Mouse (Mus musculus) hindbrain, embryonic 15.5 days (tissue): Measurements from ENCODE around the gene Lamb3. TPM values are rescaled to one million over a fixed set of nuclear protein-coding genes. Genes with fewer than 3 reads are reported as not detected.
"Not testable (repeated sequence)": the region's sequence is repeated elsewhere in the genome, so short reads cannot be mapped to it uniquely, and the experiment has no call there.

Experiments used
- ATAC-seq: fragments of 200-750 bp; cut with Nextera tagmentation; 2 replicates; pipeline ENCODE4 v1.8.0; 2017; ENCODE audit warnings: low read depth, moderate number of reproducible peaks, moderate TSS enrichment; ENCODE audit not compliant: low FRiP score
- H3K27ac ChIP-seq: fragments of 300-500 bp; sonication (generic); replicated peaks from 2 replicates; pipeline ENCODE4 v1.5.1; 2015; ENCODE audit warnings: mild to moderate bottlenecking, inconsistent platforms
- H3K27me3 ChIP-seq: fragments of 300-500 bp; sonication (generic); 2 replicates; pipeline ENCODE4 v1.6.1; 2015; ENCODE audit warnings: control low read depth, inconsistent platforms
- H3K36me3 ChIP-seq: fragments of 300-500 bp; sonication (generic); 2 replicates; pipeline ENCODE4 v1.6.1; 2015; ENCODE audit warnings: control low read depth, inconsistent platforms
- H3K4me1 ChIP-seq: fragments of 300-500 bp; sonication (generic); replicated peaks from 2 replicates; pipeline ENCODE4 v1.6.1; 2015; ENCODE audit warnings: control low read depth, inconsistent platforms
- H3K4me2 ChIP-seq: fragments of 300-500 bp; sonication (generic); 2 replicates; pipeline ENCODE4 v1.6.1; 2015; ENCODE audit warnings: moderate library complexity, mild to moderate bottlenecking, inconsistent platforms
- H3K4me3 ChIP-seq: fragments of 300-500 bp; sonication (generic); 2 replicates; pipeline ENCODE4 v1.5.1; 2015; ENCODE audit warnings: mild to moderate bottlenecking, inconsistent platforms
- H3K9ac ChIP-seq: fragments of 300-500 bp; sonication (generic); 2 replicates; pipeline ENCODE4 v1.6.1; 2015; ENCODE audit warnings: inconsistent platforms
- H3K9me3 ChIP-seq: fragments of 300-500 bp; sonication (generic); 2 replicates; pipeline ENCODE4 v1.6.1; 2016; ENCODE audit warnings: control low read depth, inconsistent platforms
- WGBS: fragments of 180-500 bp; shearing (Covaris S2); methylation state at CpG from one replicate; pipeline ENCODE4 v1.1.7; 2015; 5-methylcytosine and 5-hydroxymethylcytosine counted together
- polyA plus RNA-seq: library from polyadenylated mRNA; unstranded; fragments of >200 nt; fragmentation: Nextera tagmentation; extraction: Ambion mirVana; gene quantifications from 2 replicates; pipeline ENCODE4 v1.2.1, GENCODE M21; 2015

Gene Lamb3
- polyA plus RNA-seq, 1 experiment from 2014 or later, result 0.54 TPM

GRCm38 (mm10) chr1:193272916-193273601, 65.6 kb downstream of the Lamb3 start, which contains the start of gene G0s2:
Gene G0s2, minus strand, starts transcription at chr1:193273217.
- Histone ChIP-seq H3K4me1 (peaks cover 14% of the 10 kb centered on the region), H3K9ac (peak within 1 kb of the TSS; percentile 42), H3K9me3 (no peaks in the 10 kb centered on the region), H3K27ac (peak within 1 kb of the TSS; percentile 73), H3K4me2 (peak within 1 kb of the TSS; percentile 57), H3K36me3 (no peaks in the 10 kb centered on the region), H3K4me3 (peak within 1 kb of the TSS; percentile 29), H3K27me3 (no peaks in the 10 kb centered on the region)
- 2% methylated on average over 22 of the region's 23 CpGs for WGBS
- peak; percentile 82 for ATAC-seq

- no peaks in the 10 kb centered on the region for H3K9me3 ChIP-seq
- 87% methylated on average over 8 of the region's 8 CpGs for WGBS
- no peak overlapping the region for H3K27ac ChIP-seq
These were observed 67.0 kb downstream of the Lamb3 start for GRCm38 (mm10) chr1:193274407-193275071.

GRCm38 (mm10) chr1:193278414-193279045, 71.0 kb downstream of the Lamb3 start:
- Histone ChIP-seq H3K4me2 (no peak overlapping the region), H3K27ac (no peak overlapping the region), H3K36me3 (no peaks in the 10 kb centered on the region), H3K27me3 (no peaks in the 10 kb centered on the region), H3K4me3 (no peak overlapping the region), H3K9ac (no peak overlapping the region), H3K4me1 (peaks cover under 1% of the 10 kb centered on the region; the same call in 1 of the 2 replicates), H3K9me3 (no peaks in the 10 kb centered on the region)
- ATAC-seq, result no peak
- 39% methylated on average over 6 of the region's 6 CpGs for WGBS

More at GRCm38 (mm10) chr1:193274407-193275071, 67.0 kb downstream of the Lamb3 start:
- H3K36me3 ChIP-seq, result no peaks in the 10 kb centered on the region
- peaks cover 14% of the 10 kb centered on the region for H3K4me1 ChIP-seq
- no peak for ATAC-seq
- H3K9ac ChIP-seq, result no peak overlapping the region
- no peaks in the 10 kb centered on the region for H3K27me3 ChIP-seq
- no peak overlapping the region for H3K4me3 ChIP-seq
- no peak overlapping the region for H3K4me2 ChIP-seq

- Histone ChIP-seq H3K27ac (no peak overlapping the region), H3K36me3 (no peaks in the 10 kb centered on the region), H3K27me3 (no peaks in the 10 kb centered on the region), H3K9me3 (no peaks in the 10 kb centered on the region), H3K9ac (no peak overlapping the region), H3K4me2 (no peak overlapping the region), H3K4me3 (no peak overlapping the region), H3K4me1 (no peaks in the 10 kb centered on the region)
- 85% methylated on average over 4 of the region's 4 CpGs for WGBS
- ATAC-seq, result no peak
These were observed 72.0 kb downstream of the Lamb3 start for GRCm38 (mm10) chr1:193279492-193279891.

GRCm38 (mm10) chr1:193281344-193281743, 73.8 kb downstream of the Lamb3 start:
- no peaks in the 10 kb centered on the region for H3K27me3 ChIP-seq
- H3K4me3 ChIP-seq, result no peak overlapping the region
- H3K9ac ChIP-seq, result no peak overlapping the region
- ATAC-seq, result no peak
- 88% methylated on average over 2 of the region's 2 CpGs for WGBS
- H3K4me2 ChIP-seq, result no peak overlapping the region
- H3K36me3 ChIP-seq, result no peaks in the 10 kb centered on the region
- no peak overlapping the region for H3K27ac ChIP-seq
- no peaks in the 10 kb centered on the region for H3K9me3 ChIP-seq
- H3K4me1 ChIP-seq, result no peaks in the 10 kb centered on the region

- Histone ChIP-seq H3K4me3 (no peak overlapping the region), H3K27ac (no peak overlapping the region), H3K4me2 (no peak overlapping the region), H3K4me1 (no peaks in the 10 kb centered on the region), H3K36me3 (no peaks in the 10 kb centered on the region), H3K9ac (no peak overlapping the region), H3K9me3 (no peaks in the 10 kb centered on the region), H3K27me3 (no peaks in the 10 kb centered on the region)
- 60% methylated on average over 7 of the region's 7 CpGs for WGBS
- 0 out of 2 replicates have a peak, but pooled peaks have one; percentile 6 for ATAC-seq
These were observed 76.8 kb downstream of the Lamb3 start for GRCm38 (mm10) chr1:193284228-193284779.

GRCm38 (mm10) chr1:193285766-193286325, 78.3 kb downstream of the Lamb3 start:
- H3K27me3 ChIP-seq, H3K4me1 ChIP-seq, H3K4me3 ChIP-seq, H3K9ac ChIP-seq, ATAC-seq, H3K36me3 ChIP-seq, H3K27ac ChIP-seq, H3K9me3 ChIP-seq, H3K4me2 ChIP-seq: not testable (repeated sequence)
- WGBS, result 90% methylated on average over 3 of the region's 3 CpGs

GRCm38 (mm10) chr1:193287578-193287977, 80.1 kb downstream of the Lamb3 start:
- H3K36me3 ChIP-seq, result no peaks in the 10 kb centered on the region
- no peak for ATAC-seq
- no peak overlapping the region for H3K4me3 ChIP-seq
- no peaks in the 10 kb centered on the region for H3K9me3 ChIP-seq
- no peaks in the 10 kb centered on the region for H3K27me3 ChIP-seq
- no peak overlapping the region for H3K27ac ChIP-seq
- H3K9ac ChIP-seq, result no peak overlapping the region
- H3K4me2 ChIP-seq, result no peak overlapping the region
- 89% methylated on average over 2 of the region's 2 CpGs for WGBS
- no peaks in the 10 kb centered on the region for H3K4me1 ChIP-seq

- no peaks in the 10 kb centered on the region for H3K4me1 ChIP-seq
- H3K4me2 ChIP-seq, result no peak overlapping the region
- ATAC-seq, result no peak
- H3K27me3 ChIP-seq, result no peaks in the 10 kb centered on the region
- no peaks in the 10 kb centered on the region for H3K9me3 ChIP-seq
- 92% methylated on average over 3 of the region's 3 CpGs for WGBS
- H3K9ac ChIP-seq, result no peak overlapping the region
- H3K36me3 ChIP-seq, result no peaks in the 10 kb centered on the region
- H3K4me3 ChIP-seq, result no peak overlapping the region
- no peak overlapping the region for H3K27ac ChIP-seq
These were observed 81.6 kb downstream of the Lamb3 start for GRCm38 (mm10) chr1:193289076-193289475.

GRCm38 (mm10) chr1:193289914-193290313, 82.4 kb downstream of the Lamb3 start:
- Histone ChIP-seq H3K9ac (no peak overlapping the region), H3K4me3 (no peak overlapping the region), H3K4me1 (no peaks in the 10 kb centered on the region), H3K27me3 (no peaks in the 10 kb centered on the region), H3K36me3 (no peaks in the 10 kb centered on the region), H3K9me3 (no peaks in the 10 kb centered on the region), H3K4me2 (no peak overlapping the region), H3K27ac (no peak overlapping the region)
- WGBS, result 90% methylated on average over 5 of the region's 5 CpGs
- no peak for ATAC-seq

GRCm38 (mm10) chr1:193290686-193291085, 83.2 kb downstream of the Lamb3 start:
- Histone ChIP-seq H3K4me2 (no peak overlapping the region), H3K4me1 (no peaks in the 10 kb centered on the region), H3K27ac (no peak overlapping the region), H3K4me3 (no peak overlapping the region), H3K9me3 (no peaks in the 10 kb centered on the region), H3K36me3 (no peaks in the 10 kb centered on the region), H3K9ac (no peak overlapping the region), H3K27me3 (no peaks in the 10 kb centered on the region)
- ATAC-seq, result no peak

- H3K9me3 ChIP-seq, result no peaks in the 10 kb centered on the region
- ATAC-seq, result no peak
- no peak overlapping the region for H3K27ac ChIP-seq
- no peaks in the 10 kb centered on the region for H3K4me1 ChIP-seq
- no peak overlapping the region for H3K4me2 ChIP-seq
- no peak overlapping the region for H3K9ac ChIP-seq
- 65% methylated on average over 2 of the region's 2 CpGs for WGBS
- H3K27me3 ChIP-seq, result no peaks in the 10 kb centered on the region
- H3K36me3 ChIP-seq, result no peaks in the 10 kb centered on the region
- H3K4me3 ChIP-seq, result no peak overlapping the region
These were observed 85.5 kb downstream of the Lamb3 start for GRCm38 (mm10) chr1:193293039-193293438.
